Mouse (Mus musculus) heart, adult 2 months (tissue): Measurements from ENCODE around the gene Btbd11.

Experiments used
- CTCF ChIP-seq: fragments of 200-600 bp; IDR thresholded peaks from 2 replicates; pipeline ENCODE4 v1.8.1; 2022; ENCODE audit warnings: antibody characterized with exemption, mild to moderate bottlenecking, moderate library complexity
- EP300 ChIP-seq: fragments of 200-500 bp; IDR thresholded peaks from 2 replicates; pipeline ENCODE4 v1.6.1; 2011; ENCODE audit warnings: low read depth, low read length, control low read depth; ENCODE audit not compliant: insufficient read depth

DNA sequence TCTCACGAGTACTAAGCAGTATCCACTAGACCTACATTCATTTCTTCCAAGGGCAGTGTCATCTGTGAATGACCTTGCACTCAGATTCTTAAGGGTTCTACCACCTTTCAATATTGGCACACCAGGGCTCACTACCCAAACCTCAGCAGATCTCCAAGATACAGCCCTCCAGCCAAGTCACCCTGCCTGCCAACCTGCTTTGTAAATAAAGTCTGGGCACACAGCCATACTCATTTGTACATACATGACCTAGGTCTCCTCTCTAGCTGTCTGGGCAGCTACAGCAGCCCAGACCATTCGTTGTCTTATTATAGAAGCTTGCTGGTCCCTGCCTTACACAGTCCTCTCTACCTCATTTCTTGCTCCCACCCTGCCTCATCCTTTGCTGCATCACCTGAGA is 15.3 kb upstream of the Btbd11 start:
- no peak for TF ChIP-seq CTCF
- no peak for TF ChIP-seq EP300
